Mouse (Mus musculus) naive thymus-derived CD4-positive, alpha-beta T cell, adult 2 months (primary cell): ENCODE data around the gene Olfr270.

Experiments
- DNase-seq: peaks from one replicate; pipeline ENCODE4 v3.0.0-alpha.2; 2011; ENCODE audit warnings: low read depth

Olfr270 gene

DNA sequence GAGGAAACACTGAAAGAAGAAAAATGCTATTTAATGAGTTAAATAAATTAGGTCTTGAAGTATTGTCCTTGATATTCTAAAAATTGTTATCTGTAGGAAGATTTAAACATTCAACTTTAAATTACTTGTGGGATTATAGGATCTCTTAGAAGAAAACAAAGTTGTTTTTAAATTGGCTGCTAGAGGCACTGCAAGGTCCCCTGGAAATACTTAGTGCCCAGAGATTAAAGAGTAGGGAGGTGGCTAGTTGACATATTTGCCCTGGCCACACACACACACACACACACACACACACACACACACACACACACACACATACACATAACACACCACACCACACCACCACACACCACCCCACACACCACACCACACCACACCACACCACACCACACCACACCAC lies at the start of gene Olfr270:
Gene Olfr270 (plus strand): TSS at position 301 of the 400 bp plus-strand sequence.
- no peak for DNase-seq

GRCm38 (mm10) chr4:52916659-52917310 lies 47.6 kb upstream of the Olfr270 start:
- no peak for DNase-seq

DNA sequence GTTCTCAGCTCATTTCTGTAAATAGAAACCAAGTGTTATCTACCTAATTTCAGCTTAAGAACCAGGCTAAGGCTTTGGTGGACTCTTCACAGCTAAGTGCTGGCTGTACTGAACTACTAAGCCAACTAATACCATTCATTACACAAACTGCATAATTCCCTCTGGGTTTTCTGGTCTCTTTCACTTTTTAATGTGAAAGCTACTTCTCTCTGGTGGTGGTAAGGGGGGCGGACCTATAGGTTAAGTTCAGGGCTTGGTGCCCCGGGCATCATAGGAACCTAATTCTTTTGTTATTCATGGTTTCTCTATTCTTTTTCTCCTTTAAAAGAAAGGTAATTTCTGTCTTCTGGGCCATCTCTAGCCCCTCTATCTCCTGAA lies 47.0 kb upstream of the Olfr270 start:
- no peak for DNase-seq

DNA sequence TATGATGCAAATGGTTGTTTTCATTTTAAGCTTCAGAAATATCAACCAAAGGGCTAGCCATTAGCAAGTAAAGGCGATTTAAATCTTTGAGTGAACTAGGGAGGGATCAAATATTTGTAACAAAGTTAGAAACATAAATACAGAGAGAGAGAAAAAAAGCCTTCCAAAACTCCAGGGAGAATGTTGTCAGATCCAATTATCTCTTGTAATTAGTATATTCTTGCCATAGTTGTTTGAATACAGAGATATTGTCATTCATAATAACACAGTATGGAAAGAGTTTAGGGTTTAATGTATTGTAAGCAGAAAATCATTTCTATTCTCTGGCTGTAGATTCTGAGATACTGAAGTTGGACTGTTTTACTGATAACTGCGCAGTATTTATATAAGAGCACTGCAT lies 45.3 kb upstream of the Olfr270 start, which contains the start of gene Olfr272:
Gene Olfr272 (minus strand): TSS at position 101 of the 400 bp plus-strand sequence.
- DNase-seq, result no peak

DNA sequence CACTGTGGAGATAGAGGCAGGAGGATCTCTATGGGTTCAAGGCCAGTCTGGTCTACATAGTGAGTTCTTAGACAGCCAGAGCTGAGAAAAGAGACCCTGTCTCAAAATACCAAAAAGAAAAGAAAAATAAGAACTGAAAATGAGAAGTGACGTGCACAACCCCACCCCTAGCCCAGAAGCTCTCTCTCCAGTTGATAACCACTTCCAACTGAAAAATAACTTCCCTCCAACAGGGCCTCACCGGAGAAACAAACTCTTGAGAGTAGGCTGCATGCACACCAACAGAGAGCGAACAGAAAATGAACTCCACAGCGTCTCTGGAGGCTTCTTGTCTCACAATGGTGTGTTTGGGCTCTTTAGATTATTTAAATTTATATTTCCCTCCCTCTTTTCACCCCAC lies 33.9 kb upstream of the Olfr270 start:
- DNase-seq, result no peak

DNA sequence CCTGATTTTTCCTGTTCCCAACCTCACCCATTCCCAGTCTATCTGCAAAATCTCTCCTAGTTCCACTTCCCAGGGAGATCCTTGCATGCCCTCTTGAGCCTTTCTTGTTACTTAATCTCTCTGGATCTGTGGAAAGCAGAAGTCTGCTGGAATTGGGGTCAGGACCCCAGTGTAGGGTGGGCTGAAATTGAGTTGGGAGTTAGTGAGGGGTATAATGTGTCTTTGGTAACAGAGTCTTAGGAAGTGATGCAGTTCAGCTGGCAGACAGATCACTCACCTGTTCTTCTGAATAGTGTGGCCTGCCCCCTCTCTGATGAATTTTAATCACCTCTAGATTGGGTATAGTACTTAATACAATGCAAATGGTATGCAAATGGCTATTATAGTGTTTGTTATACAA lies 17.7 kb upstream of the Olfr270 start:
- no peak for DNase-seq

- DNase-seq, result no peak
Measured at GRCm38 (mm10) chr4:52949005-52949404, 15.3 kb upstream of the Olfr270 start.

DNA sequence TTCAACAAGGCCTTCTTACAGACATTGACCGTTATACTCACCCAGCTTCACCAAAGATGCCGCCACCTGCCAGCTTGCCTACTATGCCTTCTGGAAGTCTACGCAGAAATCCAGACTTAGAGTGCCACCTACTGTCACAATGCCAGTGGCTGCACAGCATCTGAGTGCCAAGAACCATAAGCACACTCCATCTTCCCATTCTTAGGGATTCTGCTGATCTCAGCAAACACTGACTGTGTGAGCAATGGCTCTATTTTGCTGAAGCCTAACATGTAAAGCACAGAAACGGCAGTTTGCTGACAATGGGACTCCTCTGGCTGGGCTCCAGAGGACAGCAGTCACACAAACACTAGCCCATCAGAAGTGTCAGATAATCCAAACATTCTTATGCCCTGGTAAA lies 5.7 kb upstream of the Olfr270 start:
- no peak for DNase-seq

- DNase-seq, result peak; percentile 21
Measured at GRCm38 (mm10) chr4:52985216-52985615, 20.9 kb downstream of the Olfr270 start.

- no peak for DNase-seq
Measured at GRCm38 (mm10) chr4:52986266-52986665, 21.9 kb downstream of the Olfr270 start.

DNA sequence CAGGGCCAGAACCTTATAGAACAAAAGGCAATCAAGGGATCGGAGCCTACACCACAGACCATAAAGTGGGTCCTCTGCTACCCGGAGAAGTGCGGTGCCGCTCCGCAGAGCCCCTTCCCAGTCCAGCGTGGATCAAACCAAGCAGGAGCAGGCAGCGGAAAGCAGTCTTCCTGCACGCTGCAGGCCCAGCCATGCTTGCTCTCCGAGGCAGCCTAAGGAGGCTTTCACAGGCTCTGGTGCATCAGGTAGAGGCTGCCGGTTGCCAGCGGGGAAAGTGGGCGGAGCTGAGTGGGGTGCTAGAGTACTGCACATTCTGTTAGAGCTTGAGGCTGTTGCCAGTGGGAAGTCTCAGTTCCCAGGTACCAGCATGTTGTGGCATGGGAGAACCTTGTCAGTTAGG lies 24.9 kb downstream of the Olfr270 start, which contains the start of gene Nipsnap3a:
Gene Nipsnap3a (plus strand): TSS at position 25 of the 400 bp plus-strand sequence.
- no peak for DNase-seq

DNA sequence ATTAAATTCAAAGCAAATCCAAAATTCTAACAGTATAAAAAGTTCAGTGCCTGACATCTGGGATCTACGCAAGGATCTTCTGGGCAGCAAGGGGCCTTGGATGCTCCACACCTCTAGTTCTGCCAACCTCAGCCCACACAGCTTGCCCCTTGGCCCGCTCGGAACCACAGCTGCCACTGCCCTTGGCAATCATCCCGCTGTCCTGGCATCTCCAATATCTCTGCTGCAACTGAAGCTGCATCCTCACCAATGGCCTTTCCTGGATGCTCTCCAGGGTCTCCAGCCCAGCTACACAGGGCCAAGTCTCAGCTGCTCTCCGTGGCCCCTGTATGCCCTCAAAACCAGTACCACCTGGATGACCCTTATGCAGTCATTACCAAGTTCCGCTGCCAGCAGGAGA lies 35.1 kb downstream of the Olfr270 start:
- no peak for DNase-seq

- DNase-seq, result no peak
Measured at GRCm38 (mm10) chr4:53000154-53000553, 35.8 kb downstream of the Olfr270 start.

DNA sequence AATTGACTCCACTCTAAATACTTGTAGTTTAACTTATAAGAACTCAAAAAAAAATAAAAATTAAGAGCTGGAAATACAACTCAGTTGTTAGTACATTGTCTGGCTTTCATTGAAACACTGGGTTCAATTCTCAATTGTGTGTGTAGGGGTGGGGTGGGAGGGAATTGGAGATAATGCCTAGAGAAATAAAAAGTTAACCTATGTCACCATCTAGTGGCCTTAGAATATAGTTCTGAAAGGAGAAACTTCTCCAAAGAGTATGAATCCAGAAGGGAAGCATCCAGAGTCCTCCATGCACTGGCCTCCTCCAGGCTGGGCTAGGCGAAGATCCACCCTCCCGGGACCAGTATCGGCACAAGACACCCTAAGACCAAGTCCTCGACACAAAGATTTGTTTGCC lies 44.8 kb downstream of the Olfr270 start:
- DNase-seq, result no peak

DNA sequence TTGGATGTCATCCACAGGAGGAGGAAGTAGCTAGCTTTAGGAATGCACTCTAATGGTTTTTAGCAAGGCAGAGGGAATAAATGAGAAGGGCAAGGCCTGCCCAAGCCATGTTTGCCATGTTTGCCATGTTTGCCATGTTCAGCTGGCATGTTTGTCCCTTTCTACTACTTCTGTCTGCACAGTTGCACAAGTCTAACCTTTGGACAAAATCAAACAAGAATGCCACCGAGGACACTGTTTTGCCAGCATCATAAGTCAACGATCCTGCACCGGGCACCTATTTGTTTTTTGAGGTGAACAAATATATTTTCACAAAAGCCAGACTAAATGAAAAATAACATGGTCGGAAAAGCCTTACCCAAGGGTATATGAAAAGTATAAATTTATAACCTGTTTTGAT lies 45.5 kb downstream of the Olfr270 start:
- no peak for DNase-seq

GRCm38 (mm10) chr4:53011732-53012361 lies 47.5 kb downstream of the Olfr270 start, which contains the start of gene Nipsnap3b:
Nipsnap3b (plus strand) TSS chr4:53011880.
- peak; percentile 96 for DNase-seq

GRCm38 (mm10) chr4:53014421-53014820 lies 50.1 kb downstream of the Olfr270 start:
- DNase-seq, result no peak

DNA sequence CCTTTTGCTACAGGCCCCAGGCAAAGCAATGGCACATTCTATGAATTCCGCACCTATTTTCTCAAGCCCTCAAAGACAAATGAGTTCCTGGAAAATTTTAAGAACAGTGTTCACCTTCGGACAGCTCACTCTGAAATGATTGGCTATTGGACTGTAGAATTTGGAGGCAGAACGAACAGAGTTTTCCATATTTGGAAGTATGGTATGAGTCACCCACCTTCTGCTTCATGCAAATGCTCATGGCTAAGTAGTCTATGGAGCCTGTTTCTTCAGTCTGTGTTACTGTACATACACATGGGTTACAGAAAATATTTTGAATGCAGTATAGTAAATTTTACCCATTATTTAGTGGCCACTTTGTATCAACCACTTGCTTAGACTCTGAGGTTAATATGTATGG lies 50.7 kb downstream of the Olfr270 start:
- no peak for DNase-seq

DNA sequence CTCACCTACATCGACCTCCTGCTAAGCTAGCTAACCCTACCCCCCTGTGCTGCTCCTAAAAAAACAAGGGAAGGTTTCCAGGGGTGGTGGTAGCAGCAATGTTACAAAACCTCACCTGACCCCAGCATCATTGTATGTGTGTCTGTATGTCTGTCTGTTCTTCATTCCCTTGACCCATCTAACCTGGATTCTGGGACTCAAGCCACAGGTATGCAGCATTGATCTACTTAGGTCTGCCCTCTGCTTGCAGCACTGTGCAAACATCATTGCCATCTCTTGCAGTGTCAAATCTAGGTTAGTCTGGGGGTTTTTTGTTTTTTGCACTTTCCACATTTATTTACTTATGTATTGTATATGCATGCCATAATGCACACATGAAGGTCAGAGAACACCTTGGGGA lies 54.0 kb downstream of the Olfr270 start:
- no peak for DNase-seq
